Mouse (Mus musculus) left cerebral cortex, postnatal 10 days (tissue): ENCODE data around the gene Mki67. TPM values are rescaled to one million over a fixed set of nuclear protein-coding genes. Genes with fewer than 3 reads are reported as not detected.
A peak's percentile ranks its signal among the peaks of the same experiment; 100 is the strongest.
"Not testable (repeated sequence)": the region's sequence is repeated elsewhere in the genome, so short reads cannot be mapped to it uniquely, and the experiment has no call there.

Experiments
- DNase-seq, 2 experiments: peaks; one replicate each; pipeline ENCODE4 v3.0.0; 2021 to 2022; ENCODE audit warnings: low spot score in 2 of 2, mixed read lengths in 1 of 2; ENCODE audit errors: extremely low spot score in 1 of 2
- intact Hi-C: fragments of 180-260 bp; cut with DNase I; formaldehyde crosslinking; loops from one replicate; pipeline ENCODE4 v1.15.1; 2025
- total RNA-seq, 2 experiments: library from RNA; stranded (reverse); gene quantifications; 2 replicates each; pipeline ENCODE4 v1.2.3; 2021

Gene Mki67
- total RNA-seq, 2 experiments from 2014 or later: 5.8 to 5.9 TPM

DNA sequence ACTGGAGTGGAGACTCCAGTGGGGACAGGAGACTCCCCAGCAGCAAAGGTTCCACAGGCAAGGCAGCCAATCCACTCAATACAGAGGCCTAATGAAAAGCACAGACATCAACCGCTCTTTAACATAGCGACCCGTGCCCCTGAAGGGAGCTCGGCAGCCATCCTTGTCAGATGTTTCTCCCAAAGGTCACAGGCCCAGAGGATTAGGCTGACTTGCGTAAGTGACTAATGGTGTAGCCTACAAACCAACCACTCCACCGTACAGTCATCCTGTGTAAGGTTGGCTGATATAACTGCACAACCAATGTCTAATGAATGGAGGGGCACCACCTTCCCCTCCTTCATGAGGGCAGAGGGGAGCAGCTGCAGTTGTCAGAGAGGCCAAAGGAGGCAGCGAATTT is 26.8 kb downstream of the Mki67 start:
- intact Hi-C loops: no loop called here

DNA sequence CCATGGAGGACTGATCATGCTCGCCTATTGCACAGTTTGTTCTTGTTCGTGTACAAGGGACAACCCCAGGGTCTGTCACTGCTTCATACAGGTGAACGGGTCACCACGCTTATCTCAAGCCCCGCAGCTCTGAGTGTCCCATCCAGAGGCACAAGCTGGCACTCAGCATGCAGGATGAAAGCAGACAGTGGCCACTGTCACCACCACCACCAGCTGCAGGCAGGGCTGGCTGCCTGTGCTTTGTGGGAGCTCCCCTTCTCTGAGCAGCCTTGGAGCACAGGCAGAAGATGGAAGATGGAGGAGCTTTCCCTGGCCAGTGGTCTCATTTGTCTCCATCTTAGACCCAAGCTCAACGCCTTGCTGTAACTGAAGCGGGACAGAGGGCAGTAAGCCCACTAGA is 31.2 kb downstream of the Mki67 start:
- no peak for DNase-seq
- intact Hi-C loops: loop anchor here (5.0 kb wide), 1 partner anchor 52 kb away; no protein-coding TSS in a partner anchor

More for the DNA sequence above, 26.8 kb downstream of the Mki67 start:
- no peak for DNase-seq

GRCm38 (mm10) chr7:135684098-135684497 is 32.1 kb downstream of the Mki67 start:
- intact Hi-C loops: loop anchor here (5.0 kb wide), 1 partner anchor 53 kb away; no protein-coding TSS in a partner anchor
- DNase-seq: not testable (repeated sequence)

- intact Hi-C loops: loop anchor here (5.0 kb wide), 1 partner anchor 57 kb away; no protein-coding TSS in a partner anchor
- peak; percentile 38 to 81 for DNase-seq
Measured at GRCm38 (mm10) chr7:135680334-135680733, 35.8 kb downstream of the Mki67 start.

GRCm38 (mm10) chr7:135676722-135677121 is 39.4 kb downstream of the Mki67 start:
- intact Hi-C loops: no loop called here
- no peak for DNase-seq

DNA sequence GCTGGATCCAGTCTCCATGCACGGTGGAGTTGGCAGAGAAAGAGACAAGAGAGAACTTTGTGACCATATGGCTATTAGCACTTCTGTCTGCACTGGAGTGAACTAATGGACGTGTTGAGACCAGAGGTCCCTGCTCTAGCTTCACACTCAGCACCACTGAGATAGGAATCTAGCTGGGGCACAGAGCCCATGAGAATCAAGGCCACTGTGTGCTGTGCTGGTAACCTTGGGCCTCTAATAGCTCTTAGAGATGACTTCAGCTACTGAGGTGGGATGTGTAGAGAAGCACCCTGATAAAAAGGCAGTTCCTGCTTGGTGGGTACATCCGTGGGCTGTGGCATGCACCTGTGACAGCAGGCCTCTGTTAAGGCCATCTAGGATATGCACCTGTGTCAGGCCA is 42.6 kb downstream of the Mki67 start:
- intact Hi-C loops: no loop called here
- no peak for DNase-seq

GRCm38 (mm10) chr7:135668852-135669739 is 47.1 kb downstream of the Mki67 start:
- intact Hi-C loops: loop anchor here (1.0 to 5.0 kb wide), 2 partner anchors 131 to 172 kb away; no protein-coding TSS in a partner anchor
- DNase-seq: peak; percentile 61 to 70

GRCm38 (mm10) chr7:135666314-135666713 is 49.8 kb downstream of the Mki67 start:
- no peak for DNase-seq
- intact Hi-C loops: loop anchor here (5.0 kb wide), 1 partner anchor 169 kb away; no protein-coding TSS in a partner anchor

GRCm38 (mm10) chr7:135664211-135664610 is 52.0 kb downstream of the Mki67 start:
- no peak for DNase-seq
- intact Hi-C loops: no loop called here

DNA sequence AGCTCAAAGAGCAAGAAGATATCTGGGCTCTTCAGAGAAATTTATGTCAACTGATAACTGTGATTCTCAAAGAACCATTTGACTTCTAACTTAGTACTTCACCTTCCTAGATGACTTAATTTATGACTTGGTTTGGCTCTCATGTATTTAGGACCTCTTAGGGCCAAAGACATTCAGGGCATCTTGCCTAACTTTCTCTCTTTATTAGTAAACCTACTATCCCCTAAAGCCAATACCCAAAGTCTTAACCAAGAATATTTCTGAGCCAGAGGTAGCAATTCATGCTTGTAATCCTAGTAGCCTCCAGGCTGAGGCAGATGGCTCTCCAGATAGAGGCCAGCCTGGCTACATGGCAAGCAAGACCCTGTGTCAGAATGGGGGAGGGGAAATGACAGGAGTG is 55.8 kb downstream of the Mki67 start:
- no peak for DNase-seq
- intact Hi-C loops: no loop called here

DNA sequence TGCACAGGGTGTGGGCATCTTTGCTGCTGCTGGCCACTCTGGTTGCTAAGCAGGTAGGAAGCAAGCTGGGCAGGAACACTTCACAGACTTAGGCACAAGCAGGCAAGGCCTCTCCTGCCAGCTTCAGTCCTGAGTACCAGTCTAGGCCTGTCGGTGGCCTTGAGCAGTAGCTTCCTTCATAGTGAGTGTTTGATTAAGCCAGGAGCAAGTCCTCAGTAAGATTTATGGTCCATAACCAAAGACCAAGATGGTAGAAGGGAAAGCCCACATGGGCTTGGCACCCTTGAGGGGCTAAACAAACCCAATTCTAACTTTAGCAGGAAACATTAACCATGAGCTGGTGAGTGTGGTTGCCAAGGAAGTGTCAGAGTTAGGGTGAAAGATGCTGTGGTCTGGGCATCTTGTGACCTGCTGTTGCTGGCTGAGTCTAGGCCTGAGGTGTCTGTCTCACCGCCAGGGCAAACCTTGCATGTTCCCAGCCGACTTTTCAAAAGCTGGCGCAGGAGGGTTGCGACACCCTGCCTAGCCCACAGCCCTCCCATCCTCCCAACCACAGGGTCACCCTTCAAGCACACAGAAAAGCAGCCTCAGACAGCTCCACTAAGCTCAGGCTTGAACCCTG is 56.7 kb downstream of the Mki67 start:
- DNase-seq: no peak
- intact Hi-C loops: no loop called here

DNA sequence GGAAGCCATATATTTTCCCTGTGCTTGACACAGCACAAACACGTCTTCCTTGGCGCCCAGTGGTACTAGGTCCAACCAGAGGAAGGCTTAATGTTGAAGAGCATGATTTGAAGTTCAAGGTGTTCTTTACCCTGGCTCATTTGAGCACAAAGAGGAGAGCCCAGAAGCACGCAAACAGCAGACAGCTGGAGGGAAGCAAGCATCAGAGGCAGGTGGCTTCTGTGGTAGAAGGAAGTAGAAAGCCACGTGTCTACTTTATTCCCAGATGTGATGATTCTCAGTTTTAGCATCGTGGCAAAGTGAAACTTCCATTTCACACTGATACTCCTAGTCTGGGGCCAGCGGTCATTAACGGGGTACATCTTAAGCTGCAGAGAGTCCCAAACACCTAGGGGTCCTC is 58.0 kb downstream of the Mki67 start:
- intact Hi-C loops: no loop called here
- no peak for DNase-seq

- intact Hi-C loops: no loop called here
- no peak for DNase-seq
Measured at GRCm38 (mm10) chr7:135655113-135655512, 61.0 kb downstream of the Mki67 start.

DNA sequence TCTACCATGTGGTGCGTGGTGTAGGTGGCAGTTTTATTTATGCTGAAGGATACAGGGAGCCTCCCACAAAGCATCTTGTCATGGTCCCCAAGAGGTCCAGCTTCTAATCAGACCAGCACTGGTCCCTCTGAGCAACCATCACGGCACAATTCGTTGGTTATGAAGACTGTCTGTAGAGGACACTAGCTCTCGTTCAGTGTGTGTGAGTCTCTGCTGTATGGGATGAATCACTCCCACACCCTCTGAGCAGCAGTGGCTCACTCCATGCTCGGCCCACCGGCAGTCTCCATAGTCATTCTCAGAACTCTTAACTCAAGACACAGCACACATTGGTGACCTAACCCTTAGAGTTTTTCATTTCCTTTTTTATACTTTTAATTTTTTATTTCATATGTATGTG is 61.9 kb downstream of the Mki67 start:
- intact Hi-C loops: no loop called here
- DNase-seq: no peak

DNA sequence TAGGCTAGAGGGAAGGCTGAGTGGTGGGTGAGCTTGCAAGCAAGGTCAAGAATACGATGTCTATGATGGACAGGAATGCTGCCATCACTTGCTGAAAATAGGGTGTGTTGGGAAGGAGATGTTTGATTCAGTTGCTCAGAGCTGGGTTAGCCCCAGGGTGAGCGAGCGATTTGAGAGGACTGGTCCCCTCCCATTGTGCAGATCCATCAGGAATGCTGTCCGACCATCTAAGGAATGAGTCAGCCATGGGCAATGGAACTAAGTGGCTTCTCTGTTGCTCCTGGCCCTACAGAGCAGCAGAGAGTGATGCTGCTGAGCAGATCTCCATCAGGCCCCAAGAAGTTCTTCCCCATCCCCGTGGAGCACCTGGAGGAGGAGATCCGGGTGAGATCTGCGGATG is 62.6 kb downstream of the Mki67 start:
- intact Hi-C loops: no loop called here
- DNase-seq: no peak

DNA sequence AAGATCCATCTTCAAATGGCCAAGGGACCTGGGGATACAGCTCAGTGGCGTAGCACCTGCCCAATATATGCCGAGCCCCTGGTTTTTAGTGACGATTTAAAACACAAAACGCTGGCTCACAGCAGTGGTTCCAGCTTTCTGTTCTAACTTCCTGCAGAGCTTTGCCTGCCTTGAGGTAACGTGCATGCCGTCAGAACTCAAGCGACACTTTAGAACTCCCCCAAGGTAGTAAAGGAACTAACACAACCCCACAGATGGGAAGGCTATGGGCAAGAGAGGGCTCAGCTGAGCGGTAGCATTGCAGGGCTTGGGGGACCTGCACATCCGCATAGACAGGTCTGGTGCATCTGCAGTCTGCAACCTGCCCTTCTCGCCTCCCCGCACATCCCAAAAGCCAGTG is 63.4 kb downstream of the Mki67 start:
- no peak for DNase-seq
- intact Hi-C loops: no loop called here

DNA sequence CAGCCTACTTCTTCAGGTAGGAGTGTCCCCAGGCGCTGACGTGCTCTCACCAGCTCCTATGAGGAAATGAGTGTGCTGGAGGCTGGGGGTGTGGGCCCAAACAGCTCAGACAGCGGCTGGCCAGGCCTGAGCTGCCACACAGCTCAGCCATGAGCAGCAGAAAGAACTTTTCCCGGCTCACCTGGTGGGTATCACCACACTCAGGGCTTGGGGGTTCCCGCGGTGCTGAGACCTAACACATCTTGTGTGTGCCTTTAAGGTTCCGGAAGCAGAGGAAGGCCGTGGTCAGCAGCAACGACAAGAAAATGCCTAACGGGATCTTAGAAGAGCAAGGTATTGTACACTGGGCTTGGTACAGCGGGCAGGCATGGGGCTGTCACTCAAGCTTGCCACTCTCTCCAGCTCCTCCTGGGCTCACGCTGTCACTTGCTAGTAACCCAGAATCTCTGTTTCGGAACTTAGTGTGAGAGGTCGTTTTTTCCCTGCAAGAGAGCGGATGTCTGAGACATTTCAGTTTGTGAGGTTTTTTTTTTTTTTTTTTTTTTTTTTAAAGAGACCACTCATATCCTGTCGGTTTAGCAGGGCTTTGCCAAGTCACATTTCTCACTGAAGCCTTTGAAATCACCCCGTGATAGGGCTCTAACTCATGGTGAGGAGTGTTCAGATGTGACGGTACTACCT is 64.2 kb downstream of the Mki67 start:
- DNase-seq: no peak
- intact Hi-C loops: no loop called here

DNA sequence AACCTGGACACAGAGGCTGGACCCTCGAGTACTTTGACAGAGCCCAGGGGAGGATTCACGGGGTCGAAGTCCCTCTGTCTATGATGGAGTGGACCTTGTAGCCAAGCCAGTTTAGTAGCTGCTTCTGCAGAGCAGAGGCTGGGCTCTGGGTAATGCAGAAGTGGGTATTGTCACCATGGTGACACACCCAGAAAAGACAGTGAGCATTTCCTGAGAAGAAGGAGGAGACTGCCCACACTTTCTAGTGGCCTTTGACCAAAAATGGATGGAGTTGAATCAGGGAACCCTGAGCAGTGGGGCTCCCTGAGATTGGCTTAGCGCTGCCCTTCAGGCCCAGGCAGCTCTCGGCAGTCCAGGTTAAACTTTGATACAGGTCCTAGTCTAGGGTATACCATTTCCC is 66.1 kb downstream of the Mki67 start:
- DNase-seq: no peak
- intact Hi-C loops: no loop called here

DNA sequence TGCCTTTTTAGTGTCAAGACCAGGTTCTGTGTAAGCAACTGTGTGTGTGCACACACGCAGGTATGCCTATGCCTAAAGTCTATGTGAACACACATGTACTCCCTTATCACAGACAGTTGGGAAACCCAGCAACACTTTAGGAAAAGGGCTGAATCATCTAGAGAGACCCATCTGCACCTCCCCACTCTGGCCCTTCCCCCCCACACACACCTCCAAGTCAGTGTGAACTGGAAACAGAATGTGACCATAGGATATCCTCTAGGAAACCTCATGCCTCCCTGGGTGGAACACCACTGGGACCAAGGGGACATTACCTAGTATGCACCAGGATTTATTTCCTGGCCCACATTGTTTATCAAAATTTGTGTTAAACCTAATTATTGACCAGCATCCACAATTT is 66.9 kb downstream of the Mki67 start:
- intact Hi-C loops: no loop called here
- no peak for DNase-seq
